Mouse (Mus musculus) spleen, adult 2 months (tissue): ENCODE results near the gene Gm10717. TPM values are rescaled to one million over a fixed set of nuclear protein-coding genes. Genes with fewer than 3 reads are reported as not detected.
"Not testable (repeated sequence)": the region's sequence is repeated elsewhere in the genome, so short reads cannot be mapped to it uniquely, and the experiment has no call there.

ENCODE experiments used
- DNase-seq, 2 experiments: peaks; one replicate each; pipeline versions ENCODE4 v3.0.0 to v3.0.0-alpha.2; 2012 to 2021; ENCODE audit warnings: low spot score in 2 of 2, low read depth in 1 of 2
- H3K27ac ChIP-seq: fragments of 200-500 bp; 2 replicates; pipeline ENCODE4 v1.5.1; 2012; ENCODE audit warnings: low read length, inconsistent platforms; ENCODE audit not compliant: insufficient read depth
- H3K27me3 ChIP-seq: fragments of 200-500 bp; 2 replicates; pipeline ENCODE4 v1.6.1; 2012; ENCODE audit warnings: mild to moderate bottlenecking, moderate library complexity, low read length, inconsistent platforms; ENCODE audit not compliant: control insufficient read depth, insufficient read depth
- H3K36me3 ChIP-seq: fragments of 200-500 bp; 2 replicates; pipeline ENCODE4 v1.6.1; 2012; ENCODE audit warnings: mild to moderate bottlenecking, low read length, inconsistent platforms; ENCODE audit not compliant: control insufficient read depth, insufficient read depth
- H3K4me1 ChIP-seq: fragments of 200-500 bp; 2 replicates; pipeline ENCODE4 v1.6.1; 2011; ENCODE audit warnings: inconsistent platforms; ENCODE audit not compliant: control insufficient read depth, insufficient read depth, insufficient read length
- H3K4me3 ChIP-seq: fragments of 200-500 bp; 2 replicates; pipeline ENCODE4 v1.5.1; 2011; ENCODE audit warnings: mild to moderate bottlenecking, inconsistent platforms; ENCODE audit not compliant: insufficient read depth, insufficient read length; ENCODE audit errors: extremely low read depth
- WGBS: fragments of 180-500 bp; shearing (Covaris S2); methylation state at CpG from one replicate; pipeline ENCODE4 v1.1.7; 2018; 5-methylcytosine and 5-hydroxymethylcytosine counted together
- polyA plus RNA-seq: library from polyadenylated mRNA; depleted of rRNA; stranded (reverse); fragments of >200 nt; gene quantifications from 2 replicates; pipeline ENCODE4 v1.2.3, GENCODE M21; 2012

Gene Gm10717
- polyA plus RNA-seq, 1 experiment, result not detected

GRCm38 (mm10) chr9:3025653-3026052 lies 436 bp downstream of the Gm10717 start:
- H3K4me3 ChIP-seq, H3K27ac ChIP-seq, H3K4me1 ChIP-seq, H3K27me3 ChIP-seq, H3K36me3 ChIP-seq: not testable (repeated sequence)
- DNase-seq, result peak in 1 of 2 experiments; percentile 72
- 71% methylated on average over 5 of the region's 6 CpGs for WGBS

- not testable (repeated sequence) for H3K4me1 ChIP-seq, H3K27me3 ChIP-seq, H3K4me3 ChIP-seq, H3K27ac ChIP-seq, H3K36me3 ChIP-seq, DNase-seq
- WGBS, result 79% methylated on average over 5 of the region's 5 CpGs
Observed at GRCm38 (mm10) chr9:3026136-3026535, 919 bp downstream of the Gm10717 start.

- not testable (repeated sequence) for H3K4me3 ChIP-seq, H3K27me3 ChIP-seq, H3K4me1 ChIP-seq, DNase-seq, H3K36me3 ChIP-seq, H3K27ac ChIP-seq
- WGBS, result 68% methylated on average over 9 of the region's 9 CpGs
Observed at GRCm38 (mm10) chr9:3026741-3027140, 1.5 kb downstream of the Gm10717 start.

- not testable (repeated sequence) for H3K27me3 ChIP-seq, H3K4me3 ChIP-seq, H3K27ac ChIP-seq, H3K36me3 ChIP-seq, H3K4me1 ChIP-seq
- DNase-seq, result peak in 1 of 2 experiments; percentile 64
- 72% methylated on average over 9 of the region's 9 CpGs for WGBS
Observed at GRCm38 (mm10) chr9:3027200-3027599, 2.0 kb downstream of the Gm10717 start.

- not testable (repeated sequence) for H3K27ac ChIP-seq, H3K27me3 ChIP-seq, H3K4me1 ChIP-seq, H3K36me3 ChIP-seq, H3K4me3 ChIP-seq
- 65% methylated on average over 14 of the region's 16 CpGs for WGBS
- DNase-seq, result peak in 1 of 2 experiments; percentile 30
Observed at GRCm38 (mm10) chr9:3029276-3030000, 4.2 kb downstream of the Gm10717 start.

DNA sequence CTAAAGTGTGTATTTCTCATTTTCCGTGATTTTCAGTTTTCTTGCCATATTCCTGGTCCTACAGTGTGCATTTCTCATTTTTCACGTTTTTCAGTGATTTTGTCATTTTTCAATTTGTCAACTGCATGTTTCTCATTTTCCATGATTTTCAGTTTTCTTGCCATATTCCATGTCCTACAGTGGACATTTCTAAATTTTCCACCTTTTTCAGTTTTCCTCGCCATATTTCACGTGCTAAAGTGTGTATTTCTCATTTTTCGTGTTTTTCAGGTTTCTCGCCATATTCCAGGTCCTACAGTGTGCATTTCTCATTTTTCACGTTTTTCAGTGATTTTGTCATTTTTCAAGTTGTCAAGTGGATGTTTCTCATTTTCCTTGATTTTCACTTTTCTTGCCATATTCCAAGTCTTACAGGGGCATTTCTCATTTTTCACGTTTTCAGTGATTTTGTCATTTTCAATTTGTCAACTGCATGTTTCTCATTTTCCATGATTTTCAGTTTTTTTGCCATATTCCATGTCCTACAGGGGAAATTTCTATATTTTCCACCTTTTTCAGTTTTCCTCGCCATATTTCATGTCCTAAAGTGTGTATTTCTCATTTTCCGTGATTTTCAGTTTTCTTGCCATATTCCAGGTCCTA lies 5.6 kb downstream of the Gm10717 start:
- not testable (repeated sequence) for H3K4me1 ChIP-seq, H3K27ac ChIP-seq, H3K36me3 ChIP-seq, H3K27me3 ChIP-seq, H3K4me3 ChIP-seq
- 58% methylated on average over 2 of the region's 10 CpGs for WGBS
- DNase-seq, result peak in 1 of 2 experiments; percentile 99

DNA sequence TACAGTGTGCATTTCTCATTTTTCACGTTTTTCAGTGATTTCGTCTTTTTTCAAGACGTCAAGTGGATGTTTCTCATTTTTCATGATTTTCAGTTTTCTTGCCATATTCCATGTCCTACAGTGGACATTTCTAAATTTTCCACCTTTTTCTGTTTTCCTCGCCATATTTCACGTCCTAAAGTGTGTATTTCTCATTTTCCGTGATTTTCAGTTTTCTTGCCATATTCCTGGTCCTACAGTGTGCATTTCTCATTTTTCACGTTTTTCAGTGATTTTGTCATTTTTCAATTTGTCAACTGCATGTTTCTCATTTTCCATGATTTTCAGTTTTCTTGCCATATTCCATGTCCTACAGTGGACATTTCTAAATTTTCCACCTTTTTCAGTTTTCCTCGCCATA lies 9.1 kb downstream of the Gm10717 start, which contains the start of gene Gm17535:
Gene Gm17535, plus strand, starts transcription at position 301 of the 400 bp plus-strand sequence.
- 81% methylated on average over 1 of the region's 8 CpGs for WGBS
- DNase-seq, H3K27me3 ChIP-seq, H3K36me3 ChIP-seq, H3K27ac ChIP-seq, H3K4me1 ChIP-seq, H3K4me3 ChIP-seq: not testable (repeated sequence)

GRCm38 (mm10) chr9:3036577-3036976 lies 11.4 kb downstream of the Gm10717 start, which contains the start of gene Gm10715:
Gene Gm10715 (plus strand): TSS chr9:3036877.
- H3K4me3 ChIP-seq, H3K27ac ChIP-seq, H3K4me1 ChIP-seq, H3K36me3 ChIP-seq, DNase-seq, H3K27me3 ChIP-seq: not testable (repeated sequence)
- WGBS, result 84% methylated on average over 8 of the region's 8 CpGs

GRCm38 (mm10) chr9:3038161-3038560 lies 12.9 kb downstream of the Gm10717 start:
- not testable (repeated sequence) for H3K4me1 ChIP-seq, H3K4me3 ChIP-seq, H3K27ac ChIP-seq, H3K36me3 ChIP-seq, H3K27me3 ChIP-seq
- peak in 1 of 2 experiments; percentile 27 for DNase-seq
- WGBS, result 71% methylated on average over 4 of the region's 4 CpGs
